Comparison of ENCODE assay signal across 8 mouse cellular contexts in genomic region chr2:117180250-117180885, GRCm38 (mm10). TPM values are rescaled to one million over a fixed set of nuclear protein-coding genes. Genes with fewer than 3 reads are reported as not detected.
A peak's percentile ranks its signal among the peaks of the same experiment; 100 is the strongest.
DNase-seq lines count a peak whose midpoint lies in the region; ATAC-seq lines count a peak whose summit lies in the region.

No protein-coding gene starts in this region.

- peak; percentile 24 for DNase-seq in WW6 (ENCODE audit: low read depth, low spot score)
- peak; percentile 92 for DNase-seq in cerebellum, postnatal 14 days
- DNase-seq in frontal cortex, postnatal 25 days (ENCODE audit: low spot score in 2 of 2): peak; percentile 77 to 79
- peak; percentile 68 to 76 for DNase-seq in left cerebral cortex, adult 8-10 months (ENCODE audit: low spot score in 2 of 2)
- DNase-seq in mesoderm, embryonic 11.5 days (ENCODE audit: low read depth, low spot score): peak; percentile 87
- DNase-seq in right cerebral cortex, postnatal 25 days: peak; percentile 81
- DNase-seq in urinary bladder, postnatal 25 days (ENCODE audit: low spot score): peak; percentile 79

- peak; percentile 90 for ATAC-seq in inflammation-experienced regulatory T-cells, adult 6 months

RNA-seq across cellular contexts. Expression of gene Spred1, which starts 59.2 kb away (rescaled TPM):
- polyA plus RNA-seq in inflammation-experienced regulatory T-cells, adult 6 months (2017; shearing (Covaris generic)): 1 to 10 TPM; 1.6 to 1.7 (median 1.6) TPM
- total RNA-seq in left cerebral cortex, adult 8-10 months (2022): 100 to 1,000 TPM; 108 to 149 (median 118) TPM

Comparison
In these comparisons a context has a peak if more than half of its experiments do, and no peak if none do; other contexts are left out.
1. Peak in every context shown above with its lines: DNase-seq and ATAC-seq.
2. DNase-seq: peak in every context shown above with its lines; median percentile 92 in cerebellum, postnatal 14 days; 87 in mesoderm, embryonic 11.5 days; 81 in right cerebral cortex, postnatal 25 days; 79 in urinary bladder, postnatal 25 days; 78 in frontal cortex, postnatal 25 days; 72 in left cerebral cortex, adult 8-10 months; 24 in WW6.